Mouse (Mus musculus): ENCODE measurements around the gene Fam227b. TPM values are rescaled to one million over a fixed set of nuclear protein-coding genes. Genes with fewer than 3 reads are reported as not detected.

Fam227b gene
- total RNA-seq (2023): not detected

GRCm38 (mm10) chr2:126151855-126152571 is at the start of gene Fam227b, which contains the start of gene Dtwd1:
Gene Fam227b, minus strand, starts transcription at chr2:126152004.
Gene Dtwd1, plus strand, starts transcription at chr2:126152141.

DNA sequence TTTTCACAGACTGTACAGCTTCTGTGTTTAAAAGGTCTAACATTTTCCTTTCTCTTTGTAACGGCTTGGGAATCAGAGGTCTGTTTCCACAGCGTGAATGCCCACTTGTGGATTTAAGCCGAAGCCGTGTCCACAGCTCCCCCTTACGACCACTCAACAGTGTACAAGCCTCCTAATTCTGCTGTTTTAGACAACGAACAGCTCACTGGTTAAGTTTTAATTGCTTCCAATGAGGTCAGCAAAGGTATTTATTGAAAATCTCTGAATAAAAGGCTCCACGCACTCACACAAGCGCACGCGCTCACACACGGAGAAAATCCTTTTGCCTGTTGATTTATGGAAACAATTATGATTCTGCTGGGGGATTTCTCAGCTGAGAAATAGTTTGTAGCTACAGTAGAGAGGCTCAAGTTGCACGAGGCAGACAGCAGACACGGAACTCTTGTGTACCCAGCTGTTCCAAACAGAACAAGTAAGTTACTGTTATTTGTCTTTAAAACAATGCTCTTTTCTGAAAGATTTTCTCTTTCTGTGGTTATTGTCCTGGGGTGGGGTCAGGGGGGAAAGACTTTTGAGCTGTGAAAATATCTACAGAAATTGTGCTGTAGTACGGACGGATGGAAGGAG is 117.3 kb downstream of the Fam227b start, which contains the start of gene Fgf7:
Gene Fgf7, plus strand, starts transcription at position 280 of the 627 bp plus-strand sequence.

Other genes with a start within 250 kb of the Fam227b start
- not detected for gene Fgf7, start 117.3 kb downstream of the Fam227b start, total RNA-seq (2023)
- gene Dtwd1, start 137 bp upstream of the Fam227b start, total RNA-seq (2023): 1 to 10 TPM; 5.3 to 9.1 TPM
- not detected for gene Gm17555, start 63.1 kb upstream of the Fam227b start, total RNA-seq (2023)